Mouse (Mus musculus): ENCODE results near the gene Gm4869. TPM values are rescaled to one million over a fixed set of nuclear protein-coding genes. Genes with fewer than 3 reads are reported as not detected.
"Not testable (repeated sequence)": the region's sequence is repeated elsewhere in the genome, so short reads cannot be mapped to it uniquely, and the experiment has no call there.

Gene Gm4869
- polyA plus RNA-seq, 1 experiment: 0.07 TPM

GRCm38 (mm10) chr5:140418489-140419441 is 26.7 kb upstream of the Gm4869 start, which contains the start of gene Eif3b:
Eif3b (plus strand) TSS chr5:140419328.
- H3K27me3 ChIP-seq (ENCODE audit: control insufficient read depth, insufficient read depth, insufficient read length): no peaks in the 10 kb centered on the region
- peaks cover 8% of the 10 kb centered on the region for H3K36me3 ChIP-seq (ENCODE audit: control insufficient read depth, insufficient read depth)
- peak within 1 kb of the TSS; percentile 86 for H3K4me2 ChIP-seq (ENCODE audit: low read depth)
- H3K4me3 ChIP-seq: peak within 1 kb of the TSS; percentile 66
- TF ChIP-seq REST (IDR thresholded peaks at IDR 0.05; ENCODE audit: insufficient read depth, insufficient read length) (peak; percentile 38), MYOD1 (IDR thresholded peaks at IDR 0.05; ENCODE audit: control insufficient read depth in 1 of 3, insufficient read length in 2 of 3, low read depth in 2 of 3) (no peak), SRF (IDR thresholded peaks at IDR 0.05; ENCODE audit: control insufficient read depth, insufficient read length, low read depth) (no peak), MAX (IDR thresholded peaks at IDR 0.05; ENCODE audit: low read depth) (peak; percentile 58), POLR2A (IDR thresholded peaks at IDR 0.05; ENCODE audit: insufficient read length, low read depth) (peak; percentile 97), E2F4 (IDR thresholded peaks at IDR 0.05; ENCODE audit: insufficient read depth) (peak; percentile 8), POLR2AphosphoS2 (IDR thresholded peaks at IDR 0.05; ENCODE audit: insufficient read length, low read depth) (peak; percentile 97), USF1 (IDR thresholded peaks at IDR 0.05; ENCODE audit: low read depth) (peak; percentile 92)
- H3K79me2 ChIP-seq (ENCODE audit: control insufficient read depth, insufficient read depth): peaks cover 44% of the 10 kb centered on the region
- peak within 1 kb of the TSS; percentile 88 for H3ac ChIP-seq (ENCODE audit: control insufficient read depth, insufficient read length)

DNA sequence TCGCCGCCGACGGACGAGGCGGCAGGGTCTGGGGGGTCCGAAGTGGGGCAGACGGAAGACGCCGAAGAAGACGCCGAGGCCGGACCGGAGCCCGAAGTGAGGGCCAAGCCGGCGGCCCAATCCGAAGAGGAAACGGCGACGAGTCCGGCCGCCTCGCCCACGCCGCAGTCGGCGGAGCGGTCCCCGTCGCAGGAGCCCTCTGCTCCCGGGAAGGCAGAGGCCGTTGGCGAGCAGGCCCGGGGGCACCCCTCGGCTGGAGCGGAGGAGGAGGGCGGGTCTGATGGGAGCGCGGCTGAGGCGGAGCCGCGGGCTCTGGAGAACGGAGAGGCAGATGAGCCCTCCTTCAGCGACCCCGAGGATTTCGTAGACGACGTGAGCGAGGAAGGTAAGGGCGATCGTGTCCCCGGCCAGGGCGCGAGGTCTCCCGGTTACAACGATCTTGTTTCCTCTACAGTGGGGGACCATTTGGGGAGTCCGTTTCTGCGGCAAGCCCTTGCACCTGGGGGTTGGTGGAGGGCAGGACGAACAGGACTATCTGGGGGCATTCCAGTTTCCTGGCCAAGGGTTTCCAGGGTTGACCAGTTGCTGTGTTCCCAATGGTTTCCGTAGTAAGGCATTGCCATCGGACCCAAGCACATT is 25.9 kb upstream of the Gm4869 start:
- Histone ChIP-seq H3K4me2 (ENCODE audit: low read depth) (peak overlapping the region; percentile 86), H3ac (ENCODE audit: control insufficient read depth, insufficient read length) (peak overlapping the region; percentile 88), H3K79me2 (ENCODE audit: control insufficient read depth, insufficient read depth) (peaks cover 52% of the 10 kb centered on the region), H3K36me3 (ENCODE audit: control insufficient read depth, insufficient read depth) (peaks cover 8% of the 10 kb centered on the region), H3K27me3 (ENCODE audit: control insufficient read depth, insufficient read depth, insufficient read length) (no peaks in the 10 kb centered on the region), H3K4me3 (peak overlapping the region; percentile 66)
- TF ChIP-seq CEBPB (IDR thresholded peaks at IDR 0.05; ENCODE audit: insufficient read depth, poor library complexity, severe bottlenecking) (no peak), E2F4 (IDR thresholded peaks at IDR 0.05; ENCODE audit: insufficient read depth) (no peak), POLR2AphosphoS2 (IDR thresholded peaks at IDR 0.05; ENCODE audit: insufficient read length, low read depth) (no peak), USF1 (IDR thresholded peaks at IDR 0.05; ENCODE audit: low read depth) (no peak), MYOD1 (IDR thresholded peaks at IDR 0.05; ENCODE audit: control insufficient read depth in 1 of 3, insufficient read length in 2 of 3, low read depth in 2 of 3) (no peak), SRF (IDR thresholded peaks at IDR 0.05; ENCODE audit: control insufficient read depth, insufficient read length, low read depth) (no peak), MAX (IDR thresholded peaks at IDR 0.05; ENCODE audit: low read depth) (no peak), REST (IDR thresholded peaks at IDR 0.05; ENCODE audit: insufficient read depth, insufficient read length) (no peak)

- peaks cover 63% of the 10 kb centered on the region for H3K79me2 ChIP-seq (ENCODE audit: control insufficient read depth, insufficient read depth)
- H3K4me3 ChIP-seq: peak overlapping the region; percentile 66
- H3K4me2 ChIP-seq (ENCODE audit: low read depth): peak overlapping the region; percentile 86
- peaks cover 8% of the 10 kb centered on the region for H3K36me3 ChIP-seq (ENCODE audit: control insufficient read depth, insufficient read depth)
- H3ac ChIP-seq (ENCODE audit: control insufficient read depth, insufficient read length): no peak overlapping the region
- H3K27me3 ChIP-seq (ENCODE audit: control insufficient read depth, insufficient read depth, insufficient read length): no peaks in the 10 kb centered on the region
- no peak for TF ChIP-seq CEBPB (IDR thresholded peaks at IDR 0.05; ENCODE audit: insufficient read depth, poor library complexity, severe bottlenecking)
- TF ChIP-seq MYOD1 (IDR thresholded peaks at IDR 0.05; ENCODE audit: control insufficient read depth in 1 of 3, insufficient read length in 2 of 3, low read depth in 2 of 3): no peak
- TF ChIP-seq TCF12 (IDR thresholded peaks at IDR 0.05; ENCODE audit: insufficient read depth, poor library complexity, severe bottlenecking): no peak
- no peak for TF ChIP-seq REST (IDR thresholded peaks at IDR 0.05; ENCODE audit: insufficient read depth, insufficient read length)
- no peak for TF ChIP-seq SRF (IDR thresholded peaks at IDR 0.05; ENCODE audit: control insufficient read depth, insufficient read length, low read depth)
- TF ChIP-seq POLR2A (IDR thresholded peaks at IDR 0.05; ENCODE audit: insufficient read length, low read depth): no peak
- no peak for TF ChIP-seq USF1 (IDR thresholded peaks at IDR 0.05; ENCODE audit: low read depth)
- no peak for TF ChIP-seq E2F4 (IDR thresholded peaks at IDR 0.05; ENCODE audit: insufficient read depth)
- no peak for TF ChIP-seq POLR2AphosphoS2 (IDR thresholded peaks at IDR 0.05; ENCODE audit: insufficient read length, low read depth)
- TF ChIP-seq TCF3 (IDR thresholded peaks at IDR 0.05; ENCODE audit: insufficient read length, low read depth): no peak
- no peak for TF ChIP-seq MYOG (IDR thresholded peaks at IDR 0.05; ENCODE audit: control insufficient read depth in 1 of 3, insufficient read depth in 1 of 3, insufficient read length in 2 of 3, low read depth in 2 of 3)
- TF ChIP-seq MAX (IDR thresholded peaks at IDR 0.05; ENCODE audit: low read depth): no peak
Measured at GRCm38 (mm10) chr5:140420616-140421015, 24.8 kb upstream of the Gm4869 start.

GRCm38 (mm10) chr5:140425016-140425783 is 20.2 kb upstream of the Gm4869 start:
- no peak overlapping the region for H3K4me3 ChIP-seq
- no peak overlapping the region for H3K4me2 ChIP-seq (ENCODE audit: low read depth)
- TF ChIP-seq MAX (IDR thresholded peaks at IDR 0.05; ENCODE audit: low read depth) (no peak), CEBPB (IDR thresholded peaks at IDR 0.05; ENCODE audit: insufficient read depth, poor library complexity, severe bottlenecking) (no peak)
- H3ac ChIP-seq (ENCODE audit: control insufficient read depth, insufficient read length): no peak overlapping the region
- peaks cover 28% of the 10 kb centered on the region for H3K36me3 ChIP-seq (ENCODE audit: control insufficient read depth, insufficient read depth)
- H3K79me2 ChIP-seq (ENCODE audit: control insufficient read depth, insufficient read depth): peaks cover 62% of the 10 kb centered on the region
- no peaks in the 10 kb centered on the region for H3K27me3 ChIP-seq (ENCODE audit: control insufficient read depth, insufficient read depth, insufficient read length)

DNA sequence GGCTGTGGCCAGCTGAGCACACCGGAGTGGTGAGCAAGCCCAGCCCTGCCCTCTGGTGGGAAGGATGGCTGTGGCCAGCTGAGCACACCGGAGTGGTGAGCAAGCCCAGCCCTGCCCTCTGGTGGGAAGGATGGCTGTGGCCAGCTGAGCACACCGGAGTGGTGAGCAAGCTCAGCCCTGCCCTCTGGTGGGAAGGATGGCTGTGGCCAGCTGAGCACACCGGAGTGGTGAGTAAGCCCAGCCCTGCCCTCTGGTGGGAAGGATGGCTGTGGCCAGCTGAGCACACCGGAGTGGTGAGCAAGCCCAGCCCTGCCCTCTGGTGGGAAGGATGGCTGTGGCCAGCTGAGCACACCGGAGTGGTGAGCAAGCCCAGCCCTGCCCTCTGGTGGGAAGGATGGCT is 6.3 kb upstream of the Gm4869 start:
- H3K4me3 ChIP-seq; H3K4me2 ChIP-seq (ENCODE audit: low read depth); H3K79me2 ChIP-seq (ENCODE audit: control insufficient read depth, insufficient read depth); H3ac ChIP-seq (ENCODE audit: control insufficient read depth, insufficient read length); H3K27me3 ChIP-seq (ENCODE audit: control insufficient read depth, insufficient read depth, insufficient read length): not testable (repeated sequence)
- peaks cover 56% of the 10 kb centered on the region for H3K36me3 ChIP-seq (ENCODE audit: control insufficient read depth, insufficient read depth)
